Mouse (Mus musculus): ENCODE data around the gene Rbm11. TPM values are rescaled to one million over a fixed set of nuclear protein-coding genes. Genes with fewer than 3 reads are reported as not detected.

Gene Rbm11
- polyA plus RNA-seq, 1 experiment from 2014 or later = 0.53 TPM

Other genes with a start within 250 kb of the Rbm11 start
- gene Lipi, start 6.8 kb upstream of the Rbm11 start, polyA plus RNA-seq (2016; fragmentation: Nextera tagmentation; extraction: Ambion mirVana) = not detected in 2 replicates
- 29.4 and 31.8 TPM in 2 replicates for gene Hspa13, start 174.3 kb downstream of the Rbm11 start, polyA plus RNA-seq (2016; fragmentation: Nextera tagmentation; extraction: Ambion mirVana)

Measured in midbrain, embryonic 10.5 days (tissue).